Comparison of ENCODE assay signal across 8 mouse cellular contexts in genomic region chr10:126900821-126901487, GRCm38 (mm10). TPM values are rescaled to one million over a fixed set of nuclear protein-coding genes. Genes with fewer than 3 reads are reported as not detected.
DNase-seq lines count a peak whose midpoint lies in the region; ATAC-seq and TF ChIP-seq lines count a peak whose summit lies in the region.

Atp23 (minus strand) TSS chr10:126901355.

- WGBS in forebrain, embryonic 14.5 days = under 1% methylated on average over 49 of the region's 56 CpGs
- WGBS in large intestine, adult 2 months = under 1% methylated on average over 55 of the region's 56 CpGs
- under 1% methylated on average over 54 of the region's 56 CpGs for WGBS in liver, embryonic 16.5 days (ENCODE audit: insufficient replicate concordance)
- WGBS in neural tube, embryonic 12.5 days = under 1% methylated on average over 56 of the region's 56 CpGs
- WGBS in stomach, postnatal 0 days = under 1% methylated on average over 49 of the region's 56 CpGs

- ATAC-seq in forebrain, embryonic 14.5 days = peak; percentile 86
- peak; percentile 83 for ATAC-seq in liver, embryonic 16.5 days (ENCODE audit: low read depth)
- ATAC-seq in neural tube, embryonic 12.5 days (ENCODE audit: low FRiP score, low read depth) = peak; percentile 86
- ATAC-seq in stomach, postnatal 0 days (ENCODE audit: low FRiP score, low TSS enrichment) = peak; percentile 87

- H3K9me3 ChIP-seq in forebrain, embryonic 14.5 days (replicated peaks; ENCODE audit: control insufficient read depth, low read length) = no peaks in the 10 kb centered on the region
- H3K9me3 ChIP-seq in liver, embryonic 16.5 days (replicated peaks; ENCODE audit: control insufficient read depth, low read length) = no peaks in the 10 kb centered on the region
- no peaks in the 10 kb centered on the region for H3K9me3 ChIP-seq in neural tube, embryonic 12.5 days
- no peaks in the 10 kb centered on the region for H3K9me3 ChIP-seq in stomach, postnatal 0 days (ENCODE audit: control insufficient read depth, low read length)

- peak within 1 kb of the TSS; percentile 70 for H3K9ac ChIP-seq in forebrain, embryonic 14.5 days (ENCODE audit: low read length)
- peak within 1 kb of the TSS; percentile 75 for H3K9ac ChIP-seq in liver, embryonic 16.5 days (ENCODE audit: low read depth, low read length)
- peak within 1 kb of the TSS; percentile 68 for H3K9ac ChIP-seq in neural tube, embryonic 12.5 days
- H3K9ac ChIP-seq in stomach, postnatal 0 days (ENCODE audit: low read length) = peak within 1 kb of the TSS; percentile 71

- peak within 1 kb of the TSS; percentile 99 for H3K4me2 ChIP-seq in forebrain, embryonic 14.5 days (ENCODE audit: low read length)
- H3K4me2 ChIP-seq in liver, embryonic 16.5 days (ENCODE audit: low read depth, low read length) = peak within 1 kb of the TSS; percentile 94
- peak within 1 kb of the TSS; percentile 99 for H3K4me2 ChIP-seq in neural tube, embryonic 12.5 days (replicated peaks)
- peak within 1 kb of the TSS; percentile 99 for H3K4me2 ChIP-seq in stomach, postnatal 0 days (replicated peaks; ENCODE audit: low read depth)

- no peak within 1 kb of the TSS for H3K27ac ChIP-seq in forebrain, embryonic 14.5 days (ENCODE audit: low read depth, low read length)
- peak within 1 kb of the TSS; percentile 67 for H3K27ac ChIP-seq in liver, embryonic 16.5 days (ENCODE audit: low read length)
- H3K27ac ChIP-seq in neural tube, embryonic 12.5 days = no peak within 1 kb of the TSS
- H3K27ac ChIP-seq in stomach, postnatal 0 days (replicated peaks) = 0 out of 2 replicates have a peak within 1 kb of the TSS, but pooled peaks have one; percentile 45

- DNase-seq in ES-CJ7 (ENCODE audit: low read depth, low spot score) = peak; percentile 84
- peak; percentile 92 for DNase-seq in cerebellum, adult 11 months
- peak; percentile 82 for DNase-seq in forebrain, embryonic 14.5 days (ENCODE audit: low spot score)
- DNase-seq in heart, postnatal 14 days = peak; percentile 94 to 97
- peak; percentile 46 for DNase-seq in large intestine, adult 2 months (ENCODE audit: low read depth, low spot score)
- DNase-seq in stomach, postnatal 0 days (ENCODE audit: low spot score) = peak; percentile 93

- TF ChIP-seq EP300 in stomach, postnatal 0 days (optimal IDR thresholded peaks at IDR 0.05) = no peak

- H3K36me3 ChIP-seq in forebrain, embryonic 14.5 days (ENCODE audit: control insufficient read depth, insufficient read depth, low read length) = no peaks in the 10 kb centered on the region
- H3K36me3 ChIP-seq in liver, embryonic 16.5 days (ENCODE audit: control insufficient read depth, insufficient read depth) = no peaks in the 10 kb centered on the region
- no peaks in the 10 kb centered on the region for H3K36me3 ChIP-seq in neural tube, embryonic 12.5 days
- 0 out of 2 replicates have a peak, but pooled peaks cover 3% of the 10 kb centered on the region for H3K36me3 ChIP-seq in stomach, postnatal 0 days (ENCODE audit: control insufficient read depth, insufficient read depth, low read length)

- peak within 1 kb of the TSS; percentile 61 for H3K4me3 ChIP-seq in forebrain, embryonic 14.5 days (ENCODE audit: low read depth, low read length)
- peak within 1 kb of the TSS; percentile 71 for H3K4me3 ChIP-seq in liver, embryonic 16.5 days (ENCODE audit: low read depth, low read length)
- H3K4me3 ChIP-seq in neural tube, embryonic 12.5 days = peak within 1 kb of the TSS; percentile 69
- H3K4me3 ChIP-seq in stomach, postnatal 0 days (ENCODE audit: low read depth, low read length) = peak within 1 kb of the TSS; percentile 66

- peaks cover 2% of the 10 kb centered on the region; the same call in 1 of the 2 replicates for H3K4me1 ChIP-seq in forebrain, embryonic 14.5 days (ENCODE audit: control insufficient read depth, insufficient read depth, low read length)
- peaks cover 12% of the 10 kb centered on the region for H3K4me1 ChIP-seq in liver, embryonic 16.5 days (ENCODE audit: control insufficient read depth, low read depth, low read length)
- 0 out of 2 replicates have a peak, but pooled peaks cover 9% of the 10 kb centered on the region for H3K4me1 ChIP-seq in neural tube, embryonic 12.5 days
- H3K4me1 ChIP-seq in stomach, postnatal 0 days (replicated peaks; ENCODE audit: control insufficient read depth, insufficient read depth) = no peaks in the 10 kb centered on the region

- intact Hi-C loops in heart, postnatal 14 days (cut with DNase I) = no loop called here

- H3K27me3 ChIP-seq in forebrain, embryonic 14.5 days (replicated peaks; ENCODE audit: control insufficient read depth, insufficient read depth, low read length) = no peaks in the 10 kb centered on the region
- H3K27me3 ChIP-seq in liver, embryonic 16.5 days (ENCODE audit: control insufficient read depth, insufficient read depth, low read depth, low read length) = no peaks in the 10 kb centered on the region
- no peaks in the 10 kb centered on the region for H3K27me3 ChIP-seq in neural tube, embryonic 12.5 days (replicated peaks)
- no peaks in the 10 kb centered on the region for H3K27me3 ChIP-seq in stomach, postnatal 0 days (ENCODE audit: control insufficient read depth, insufficient read depth, low read length)

- TF ChIP-seq CTCF in stomach, postnatal 0 days (IDR thresholded peaks at IDR 0.05; ENCODE audit: low read depth) = no peak

RNA-seq across cellular contexts. Expression of gene Atp23, which starts in this region (rescaled TPM):
- polyA plus RNA-seq in forebrain, embryonic 14.5 days (2014; fragmentation: Nextera tagmentation; extraction: Ambion mirVana) = 10.0 and 10.6 TPM in 2 replicates
- 1 to 10 TPM; 3.8 to 3.9 TPM for total RNA-seq in heart, postnatal 14 days (2021)
- polyA plus RNA-seq in large intestine, adult 2 months (2012; rRNA removed) = 7.8 and 9.3 TPM in 2 replicates
- polyA plus RNA-seq in liver, embryonic 16.5 days (2015; fragmentation: Nextera tagmentation; extraction: Ambion mirVana) = 5.5 and 6.0 TPM in 2 replicates
- polyA plus RNA-seq in neural tube, embryonic 12.5 days (2016; fragmentation: Nextera tagmentation; extraction: Ambion mirVana) = 12.8 and 13.1 TPM in 2 replicates
- polyA plus RNA-seq in stomach, postnatal 0 days (2015; fragmentation: Nextera tagmentation; extraction: Ambion mirVana) = 9.1 and 10.3 TPM in 2 replicates

Comparison
In these comparisons a context has a peak if more than half of its experiments do, and no peak if none do; other contexts are left out.
1. H3K27ac ChIP-seq: peak in liver, embryonic 16.5 days (single experiment) and stomach, postnatal 0 days (single experiment); none in forebrain, embryonic 14.5 days (single experiment) and neural tube, embryonic 12.5 days (single experiment).
2. Peak in every context shown above with its lines, with median percentiles within 50 percentile points of each other: DNase-seq, ATAC-seq, H3K4me2 ChIP-seq, H3K4me3 ChIP-seq and H3K9ac ChIP-seq.